Mouse (Mus musculus): Measurements from ENCODE around the gene Srebf2. TPM values are rescaled to one million over a fixed set of nuclear protein-coding genes. Genes with fewer than 3 reads are reported as not detected.

Srebf2 gene
- total RNA-seq, 2 experiments from 2014 or later = 11.4 to 17.4 TPM

DNA sequence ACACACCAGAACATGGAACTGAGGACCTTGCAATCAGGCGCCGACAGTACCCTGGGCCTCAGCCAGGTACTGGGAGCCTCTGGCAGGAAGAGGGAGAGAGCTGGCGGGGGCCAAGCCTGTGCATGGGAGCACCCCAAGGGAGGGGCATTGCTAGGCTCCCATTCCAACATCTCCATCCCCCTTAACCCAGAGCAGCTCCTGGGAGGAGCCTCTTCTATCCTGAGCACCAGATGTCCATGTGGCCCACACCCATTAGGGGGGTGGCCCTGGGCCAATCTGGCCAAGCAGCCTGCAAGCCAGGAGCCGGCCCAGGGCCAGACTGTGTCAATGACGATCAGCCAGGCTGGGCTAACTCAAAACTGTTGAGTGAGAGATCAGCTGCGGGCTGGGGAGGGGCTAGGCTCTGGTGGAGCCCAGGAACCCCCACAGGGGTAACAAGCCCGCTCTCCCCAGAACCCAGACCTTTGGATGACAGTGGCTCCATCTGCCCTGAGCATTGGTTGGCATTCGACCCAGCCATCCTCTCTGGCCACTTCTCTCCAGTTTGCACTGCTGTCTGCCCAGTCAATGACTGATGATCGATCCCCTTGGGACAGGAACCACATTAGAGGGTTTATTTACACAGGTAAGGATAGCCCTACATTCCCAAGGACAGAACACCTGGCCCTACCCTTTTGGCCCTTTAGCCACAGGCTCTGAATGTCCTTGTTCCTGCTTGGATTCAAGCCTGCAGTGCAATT lies 59.6 kb downstream of the Srebf2 start:
- H3K27ac ChIP-seq = no peak overlapping the region
- TF ChIP-seq CTCF (IDR thresholded peaks at IDR 0.05) = no peak
- intact Hi-C loops (cut with DNase I) = no loop called here
- no peak overlapping the region for H3K4me3 ChIP-seq
- DNase-seq = peak; percentile 92

DNA sequence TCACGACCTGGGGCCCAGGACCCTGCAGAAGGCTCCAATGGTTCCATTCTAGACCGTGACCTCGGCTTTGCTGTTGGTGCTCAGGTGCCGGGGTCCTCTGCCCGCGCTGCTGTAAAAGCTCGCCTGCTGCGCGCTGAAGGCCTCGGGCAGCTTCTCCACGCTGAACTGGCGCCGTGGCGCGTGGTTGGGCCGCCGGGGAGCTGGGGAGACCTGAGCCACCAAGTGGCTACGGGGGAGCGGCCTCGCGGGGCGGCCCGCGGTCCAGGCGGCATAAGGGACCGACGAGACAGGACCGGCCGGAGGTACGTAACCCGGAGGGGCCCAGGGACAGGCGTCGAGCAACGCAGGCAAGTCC lies 60.1 kb downstream of the Srebf2 start:
- Histone ChIP-seq H3K4me3 (no peak overlapping the region), H3K27ac (no peak overlapping the region)
- intact Hi-C loops (cut with DNase I) = no loop called here
- no peak for DNase-seq
- no peak for TF ChIP-seq CTCF (IDR thresholded peaks at IDR 0.05)

- Histone ChIP-seq H3K4me3 (no peak overlapping the region), H3K27ac (no peak overlapping the region)
- DNase-seq = no peak
- TF ChIP-seq CTCF (IDR thresholded peaks at IDR 0.05) = no peak
- intact Hi-C loops (cut with DNase I) = no loop called here
These were observed 60.7 kb downstream of the Srebf2 start for GRCm38 (mm10) chr15:82207504-82208219.

DNA sequence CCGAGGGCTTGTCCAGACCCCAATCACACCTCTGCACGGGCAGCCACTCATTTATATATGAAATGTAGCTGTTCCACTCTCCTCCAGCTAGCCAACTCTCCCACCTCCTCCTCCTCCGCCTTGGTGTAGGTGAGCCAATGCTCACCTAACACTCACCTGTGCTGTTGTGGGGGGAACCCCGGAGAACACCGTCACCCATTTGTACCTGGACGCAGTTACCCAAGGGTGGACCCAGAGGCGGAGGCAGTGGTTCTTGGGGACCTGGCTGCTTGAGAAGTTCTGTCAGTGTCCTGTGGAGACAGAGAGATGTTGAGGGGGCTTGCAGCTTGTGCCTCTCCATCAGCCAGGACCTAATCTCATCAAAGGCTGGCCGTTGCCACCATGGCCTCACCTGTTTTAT lies 61.3 kb downstream of the Srebf2 start:
- DNase-seq = no peak
- TF ChIP-seq CTCF (IDR thresholded peaks at IDR 0.05) = no peak
- Histone ChIP-seq H3K27ac (no peak overlapping the region), H3K4me3 (no peak overlapping the region)
- intact Hi-C loops (cut with DNase I) = no loop called here

- Histone ChIP-seq H3K4me3 (no peak overlapping the region), H3K27ac (no peak overlapping the region)
- intact Hi-C loops (cut with DNase I) = no loop called here
- TF ChIP-seq CTCF (IDR thresholded peaks at IDR 0.05) = no peak
- no peak for DNase-seq
These were observed 62.5 kb downstream of the Srebf2 start for GRCm38 (mm10) chr15:82209295-82210050.

DNA sequence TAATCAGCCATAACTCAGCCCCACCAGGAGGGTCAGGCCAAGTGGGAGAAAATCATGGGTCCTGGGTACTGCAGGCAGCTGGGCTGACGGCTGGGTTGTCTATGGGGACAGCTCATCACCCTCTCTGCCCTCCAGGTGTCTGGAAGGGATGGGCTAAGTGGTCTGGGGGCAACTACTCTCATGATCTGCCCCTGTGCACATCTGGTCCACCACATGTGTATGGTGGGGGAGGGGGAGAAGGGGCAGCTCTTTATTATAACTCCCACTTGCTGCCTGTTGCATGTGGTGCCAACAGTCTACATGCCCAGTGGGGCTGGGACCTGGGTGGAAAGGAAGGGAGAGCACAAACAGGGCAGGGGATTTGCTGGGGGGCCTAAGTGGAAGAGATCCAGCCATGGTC lies 63.8 kb downstream of the Srebf2 start:
- no peak overlapping the region for H3K27ac ChIP-seq
- no peak overlapping the region for H3K4me3 ChIP-seq
- no peak for DNase-seq
- intact Hi-C loops (cut with DNase I) = no loop called here
- TF ChIP-seq CTCF (IDR thresholded peaks at IDR 0.05) = no peak

DNA sequence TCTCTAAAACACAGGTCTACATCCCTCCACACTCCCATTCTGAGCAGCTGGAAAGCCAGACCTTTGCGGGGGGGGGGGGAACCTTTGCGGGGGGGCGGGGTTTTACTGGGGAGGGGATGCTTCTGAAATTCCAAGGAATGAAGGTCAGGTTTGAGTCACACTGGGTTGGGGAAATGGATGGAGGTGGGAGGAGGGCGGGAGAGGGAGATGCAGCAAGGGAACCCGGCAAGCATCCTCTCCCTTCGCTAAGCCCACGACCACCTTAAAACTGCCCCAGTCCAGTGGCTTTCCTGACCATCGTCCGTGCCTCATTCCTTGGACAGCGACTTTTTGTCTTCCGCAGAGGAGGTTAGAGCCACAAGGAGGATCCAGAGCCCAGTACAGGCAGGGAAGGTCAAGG lies 64.3 kb downstream of the Srebf2 start:
- no peak for TF ChIP-seq CTCF (IDR thresholded peaks at IDR 0.05)
- Histone ChIP-seq H3K27ac (no peak overlapping the region), H3K4me3 (peak overlapping the region; percentile 68; the same call in 1 of the 2 replicates)
- intact Hi-C loops (cut with DNase I) = no loop called here
- DNase-seq = no peak

- no peak overlapping the region for H3K27ac ChIP-seq
- TF ChIP-seq CTCF (IDR thresholded peaks at IDR 0.05) = peak; percentile 7; the same call in 1 of the 2 replicates
- intact Hi-C loops (cut with DNase I) = no loop called here
- H3K4me3 ChIP-seq = peak overlapping the region; percentile 68
- peak; percentile 50 for DNase-seq
These were observed 65.2 kb downstream of the Srebf2 start for GRCm38 (mm10) chr15:82211911-82212751.

GRCm38 (mm10) chr15:82212752-82213063 lies 65.7 kb downstream of the Srebf2 start, which contains the start of gene Shisa8:
Gene Shisa8, minus strand, starts transcription at chr15:82212815.
- DNase-seq = no peak
- H3K4me3 ChIP-seq = peak within 1 kb of the TSS; percentile 68
- H3K27ac ChIP-seq = no peak within 1 kb of the TSS
- intact Hi-C loops (cut with DNase I) = no loop called here
- no peak for TF ChIP-seq CTCF (IDR thresholded peaks at IDR 0.05)

GRCm38 (mm10) chr15:82213222-82213621 lies 66.2 kb downstream of the Srebf2 start:
- intact Hi-C loops (cut with DNase I) = no loop called here
- H3K4me3 ChIP-seq = no peak overlapping the region
- no peak for TF ChIP-seq CTCF (IDR thresholded peaks at IDR 0.05)
- H3K27ac ChIP-seq = no peak overlapping the region
- no peak for DNase-seq

DNA sequence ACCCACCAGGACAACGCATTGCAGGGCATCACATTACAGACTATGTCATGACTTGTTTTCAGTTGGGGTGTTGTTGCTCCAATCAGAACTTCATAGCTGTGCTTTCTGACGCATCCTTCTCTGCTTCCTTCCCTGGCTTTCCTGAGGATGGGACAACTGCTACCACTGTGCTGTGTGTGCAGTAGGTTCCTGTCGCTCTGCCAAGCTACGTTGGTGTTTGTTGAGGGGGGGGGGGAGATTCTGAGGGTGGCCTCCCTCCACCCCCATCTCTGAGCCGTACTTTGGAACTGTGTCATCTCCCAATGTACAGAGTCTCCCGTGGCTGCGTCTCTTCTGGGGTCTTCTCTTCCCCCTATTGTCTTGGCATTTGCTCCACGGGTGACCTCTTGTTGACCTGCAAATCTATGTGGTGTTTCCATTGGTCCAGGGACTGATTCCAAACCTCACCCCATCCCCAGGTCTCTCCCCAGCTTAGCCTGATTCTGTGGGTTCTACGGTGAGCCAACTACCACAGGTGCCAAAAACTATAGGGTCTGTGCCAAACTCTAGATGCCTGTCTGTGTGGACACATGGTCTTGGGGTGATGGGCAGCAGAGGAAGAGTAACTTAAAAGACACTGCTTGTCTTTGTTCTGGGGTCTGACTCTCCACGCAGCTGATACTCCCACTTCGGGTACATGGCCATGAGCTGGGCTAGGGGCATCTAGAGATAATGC lies 68.5 kb downstream of the Srebf2 start:
- TF ChIP-seq CTCF (IDR thresholded peaks at IDR 0.05) = no peak
- DNase-seq = no peak
- no peak overlapping the region for H3K4me3 ChIP-seq
- intact Hi-C loops (cut with DNase I) = no loop called here
- no peak overlapping the region for H3K27ac ChIP-seq

Measured in gastrocnemius, adult 2 months (tissue).